ENCODE assay signal across 8 mouse cellular contexts in the genomic region with DNA sequence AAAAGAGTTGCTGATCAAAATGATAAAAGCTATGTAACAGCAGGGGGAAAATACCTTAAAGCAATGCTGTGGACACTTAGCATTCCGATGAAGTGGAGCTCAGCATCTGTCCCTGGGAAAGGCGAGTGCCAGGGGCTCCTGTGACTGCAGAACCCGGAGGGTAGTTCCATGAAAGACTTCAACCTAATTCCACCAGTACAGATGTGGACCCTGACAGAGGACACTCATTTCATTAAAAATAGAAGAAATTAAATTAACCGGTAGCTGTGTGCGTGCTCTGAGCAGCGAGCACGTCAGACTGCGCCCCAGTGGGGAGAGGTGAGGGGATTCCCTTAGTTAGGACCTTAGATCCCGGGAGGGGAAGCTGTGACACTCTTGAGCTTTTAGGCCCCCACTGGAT. TPM values are rescaled to one million over a fixed set of nuclear protein-coding genes. Genes with fewer than 3 reads are reported as not detected.
A peak's percentile ranks its signal among the peaks of the same experiment; 100 is the strongest.
DNase-seq lines count a peak whose midpoint lies in the region; ATAC-seq and TF ChIP-seq lines count a peak whose summit lies in the region.

No protein-coding gene starts in this region.

- WGBS in forebrain, embryonic 16.5 days: 2% methylated on average over 9 of the region's 9 CpGs

- ATAC-seq in forebrain, embryonic 16.5 days: peak; percentile 48; the same call in 1 of the 2 replicates
- peak; percentile 1; the same call in 1 of the 2 replicates for ATAC-seq in megakaryocyte, adult 5-6 weeks (ENCODE audit: poor library complexity, severe bottlenecking)

- H3K9me3 ChIP-seq in ES-Bruce4 (replicated peaks; ENCODE audit: control insufficient read depth, insufficient read depth, low read length, poor library complexity, severe bottlenecking): no peaks in the 10 kb centered on the region
- no peaks in the 10 kb centered on the region for H3K9me3 ChIP-seq in forebrain, embryonic 16.5 days (ENCODE audit: control insufficient read depth, low read length)

- no peak for DNase-seq in gastrocnemius, adult 2 months
- no peak for DNase-seq in gastrocnemius, adult 8-10 months (ENCODE audit: low spot score in 2 of 2)
- DNase-seq in adrenal gland, adult 2 months: no peak
- DNase-seq in cerebellum, adult 11 months: no peak
- no peak for DNase-seq in adrenal gland, postnatal 4 days (ENCODE audit: low spot score in 2 of 2)

- H3K36me3 ChIP-seq in ES-Bruce4 (ENCODE audit: control insufficient read depth, insufficient read depth, low read length, poor library complexity, severe bottlenecking): no peaks in the 10 kb centered on the region
- no peaks in the 10 kb centered on the region for H3K36me3 ChIP-seq in forebrain, embryonic 16.5 days (ENCODE audit: control insufficient read depth, insufficient read depth)

- no peaks in the 10 kb centered on the region for H3K27me3 ChIP-seq in ES-Bruce4 (ENCODE audit: control insufficient read depth, insufficient read depth, low read length, poor library complexity, severe bottlenecking)
- no peaks in the 10 kb centered on the region for H3K27me3 ChIP-seq in forebrain, embryonic 16.5 days (replicated peaks; ENCODE audit: control insufficient read depth, insufficient read depth, low read length)

- TF ChIP-seq CTCF in gastrocnemius, adult 2 months (IDR thresholded peaks at IDR 0.05): no peak
- no peak for TF ChIP-seq CTCF in ES-Bruce4 (IDR thresholded peaks at IDR 0.05; ENCODE audit: low read depth, low read length)

- peak overlapping the region; percentile 70 for H3K4me3 ChIP-seq in gastrocnemius, adult 2 months
- peak overlapping the region; percentile 48 for H3K4me3 ChIP-seq in ES-Bruce4 (ENCODE audit: low read depth, low read length)
- H3K4me3 ChIP-seq in forebrain, embryonic 16.5 days (replicated peaks; ENCODE audit: low read length): peak overlapping the region; percentile 50

- H3K4me2 ChIP-seq in forebrain, embryonic 16.5 days (ENCODE audit: low read length): peak overlapping the region; percentile 96

- TF ChIP-seq EP300 in ES-Bruce4 (IDR thresholded peaks at IDR 0.05; ENCODE audit: insufficient read depth, low read depth, low read length): no peak

- intact Hi-C loops in gastrocnemius, adult 2 months (cut with DNase I): no loop called here

- peak overlapping the region; percentile 31; the same call in 1 of the 2 replicates for H3K9ac ChIP-seq in ES-Bruce4 (ENCODE audit: low read depth, poor library complexity, severe bottlenecking)
- H3K9ac ChIP-seq in forebrain, embryonic 16.5 days (replicated peaks; ENCODE audit: low read depth, low read length): peak overlapping the region; percentile 54

- peak overlapping the region; percentile 80 for H3K27ac ChIP-seq in gastrocnemius, adult 2 months
- H3K27ac ChIP-seq in ES-Bruce4 (ENCODE audit: insufficient read depth, low read length): no peak overlapping the region
- H3K27ac ChIP-seq in forebrain, embryonic 16.5 days (ENCODE audit: low read length): no peak overlapping the region

- no peaks in the 10 kb centered on the region for H3K4me1 ChIP-seq in ES-Bruce4 (ENCODE audit: control insufficient read depth, insufficient read depth, low read length)
- peaks cover 10% of the 10 kb centered on the region for H3K4me1 ChIP-seq in forebrain, embryonic 16.5 days (replicated peaks; ENCODE audit: control insufficient read depth, insufficient read depth, low read length)

- no peak for TF ChIP-seq POLR2A in ES-Bruce4 (IDR thresholded peaks at IDR 0.05; ENCODE audit: insufficient read depth, low read length)

RNA-seq across cellular contexts. Expression of gene Ptgs2, which starts 0.5 kb away (rescaled TPM):
- under 1 TPM; 0.17 to 0.18 TPM for total RNA-seq in gastrocnemius, adult 2 months (2021)
- under 1 TPM; 0.07 to 0.16 (median 0.12) TPM for total RNA-seq in gastrocnemius, adult 8-10 months (2022)
- polyA plus RNA-seq in ES-Bruce4 (2011; ENCODE audit: insufficient read depth, insufficient read length, low read depth, missing spikeins): 3.8 and 4.0 TPM in 2 replicates
- polyA plus RNA-seq in forebrain, embryonic 16.5 days (2015; fragmentation: Nextera tagmentation; extraction: Ambion mirVana): not detected in 2 replicates
- total RNA-seq in megakaryocyte, adult 5-6 weeks (2015): 4.4 and 7.4 TPM in 2 replicates
- total RNA-seq in megakaryocyte, adult 5-6 weeks (2017): 2.2 and 5.9 TPM in 2 replicates
- 1 to 10 TPM; 1.0 to 2.0 TPM for total RNA-seq in adrenal gland, adult 2 months (2021)
- polyA plus RNA-seq in adrenal gland, adult 2 months (2012; rRNA removed): 0.07 and 0.09 TPM in 2 replicates
- under 1 TPM; 0.31 to 0.45 TPM for total RNA-seq in adrenal gland, postnatal 4 days (2021)
